Mouse (Mus musculus) olfactory bulb, adult 2 months (tissue): ENCODE measurements around the gene Unc5b.

Experiments
- CTCF ChIP-seq: fragments of 200-500 bp; IDR thresholded peaks from 2 replicates; pipeline ENCODE4 v1.5.1; 2012; ENCODE audit warnings: low read depth, mild to moderate bottlenecking, low read length, moderate library complexity; ENCODE audit not compliant: insufficient read depth
- POLR2A ChIP-seq: fragments of 200-500 bp; IDR thresholded peaks from 2 replicates; pipeline ENCODE4 v1.6.1; 2012; ENCODE audit warnings: mild to moderate bottlenecking, low read depth, low read length, moderate library complexity; ENCODE audit not compliant: insufficient read depth

GRCm38 (mm10) chr10:60731742-60732141 is 99.6 kb downstream of the Unc5b start:
- TF ChIP-seq CTCF (no peak), POLR2A (no peak)
